Mouse (Mus musculus): Measurements from ENCODE around the gene Ube4a.
A peak's percentile ranks its signal among the peaks of the same experiment; 100 is the strongest.

Ube4a gene

DNA sequence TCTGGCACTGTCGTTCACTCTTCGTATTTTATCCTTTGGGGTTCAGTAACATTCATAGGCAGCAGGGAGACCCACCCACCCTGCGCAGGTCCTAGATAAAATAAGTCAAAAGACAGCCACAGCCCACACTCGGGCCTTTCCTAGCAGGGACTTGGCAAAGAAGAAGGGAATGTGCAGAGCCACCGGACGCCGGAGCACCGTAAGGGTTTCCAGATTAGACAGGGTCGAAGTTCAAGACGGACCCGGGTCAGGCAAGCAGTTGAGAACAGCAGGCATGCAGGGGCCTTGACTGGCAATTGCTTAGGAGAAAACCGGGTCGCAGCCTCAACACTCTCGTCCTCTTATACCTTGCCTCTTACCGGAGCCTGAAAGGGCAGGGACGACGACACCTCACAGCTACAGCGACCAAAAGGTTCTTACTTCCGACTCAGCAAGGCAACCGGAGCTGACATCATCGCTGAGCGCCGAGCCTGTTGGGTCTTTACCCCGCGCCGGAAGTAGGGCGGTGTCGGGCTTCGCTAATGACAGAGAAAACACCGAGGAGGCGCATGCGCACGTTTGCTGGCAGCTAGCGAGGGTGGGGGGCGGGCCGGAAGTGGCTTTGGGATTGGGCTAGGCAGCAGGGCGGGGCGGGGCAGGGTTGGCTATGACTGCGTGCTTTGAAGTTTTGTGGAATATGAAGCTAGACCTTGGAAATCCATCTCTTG lies at the start of gene Ube4a:
Gene Ube4a (minus strand): TSS at position 475 of the 707 bp plus-strand sequence.
- DNase-seq = peak; percentile 99

DNA sequence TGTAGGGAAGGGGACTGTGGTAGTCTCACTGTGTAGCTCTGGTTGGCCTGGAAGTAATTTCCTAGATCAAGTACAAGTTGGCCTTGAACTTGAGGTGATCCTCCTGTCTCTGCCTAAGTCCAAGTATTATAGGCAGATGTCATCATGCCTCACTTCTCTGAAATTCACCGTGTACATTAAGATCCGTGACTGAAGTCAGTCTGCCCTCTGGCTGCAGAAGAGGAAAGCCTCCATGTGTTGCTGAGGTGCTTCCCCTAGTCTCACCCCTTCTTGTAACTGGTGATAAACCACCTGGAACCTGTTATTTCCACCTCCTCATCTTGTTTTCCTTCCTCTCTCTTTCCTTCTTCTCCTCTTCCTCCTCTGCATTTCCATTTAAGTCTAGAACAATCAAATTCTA lies 49.5 kb upstream of the Ube4a start:
- no peak for DNase-seq

DNA sequence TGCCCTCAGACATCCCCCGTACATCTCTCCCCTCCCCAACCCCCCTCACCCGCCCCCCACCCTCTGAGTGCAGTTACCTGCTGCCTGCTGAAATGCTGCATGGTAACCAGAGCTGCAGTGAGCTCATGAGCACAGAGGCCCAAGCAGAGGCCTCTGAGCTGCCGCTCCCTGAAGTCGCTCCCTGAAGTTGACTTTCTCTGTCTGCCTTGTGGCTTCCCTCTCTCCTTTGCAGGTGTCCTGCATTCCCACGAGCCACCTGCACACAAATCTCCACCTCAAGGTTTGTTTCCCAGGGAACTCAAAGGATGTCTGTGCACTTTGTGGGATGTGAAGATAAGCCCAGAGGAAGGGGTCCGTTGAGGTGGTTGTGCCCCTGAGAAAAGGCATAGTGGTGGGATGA lies 45.9 kb upstream of the Ube4a start:
- peak; percentile 54 for DNase-seq

DNA sequence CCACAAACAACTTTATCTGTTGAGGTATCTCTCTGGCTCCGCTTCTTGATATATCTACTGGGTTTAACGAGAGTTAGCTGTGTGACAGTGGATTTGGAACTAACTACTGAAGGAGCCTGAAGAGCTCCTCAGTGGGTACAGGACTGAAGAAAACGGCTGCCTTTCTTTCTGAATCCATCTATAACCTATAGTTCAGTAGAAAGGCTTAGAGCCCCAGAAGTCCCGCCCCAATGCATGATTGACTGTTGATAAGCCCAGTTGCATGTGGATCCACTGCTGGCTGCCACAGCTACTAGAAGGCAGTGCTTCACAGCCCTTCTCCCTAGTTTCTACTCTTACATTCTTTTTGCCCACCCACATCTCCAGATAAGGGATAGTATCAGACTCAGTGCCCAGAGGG lies 45.1 kb upstream of the Ube4a start:
- peak; percentile 83 for DNase-seq

DNA sequence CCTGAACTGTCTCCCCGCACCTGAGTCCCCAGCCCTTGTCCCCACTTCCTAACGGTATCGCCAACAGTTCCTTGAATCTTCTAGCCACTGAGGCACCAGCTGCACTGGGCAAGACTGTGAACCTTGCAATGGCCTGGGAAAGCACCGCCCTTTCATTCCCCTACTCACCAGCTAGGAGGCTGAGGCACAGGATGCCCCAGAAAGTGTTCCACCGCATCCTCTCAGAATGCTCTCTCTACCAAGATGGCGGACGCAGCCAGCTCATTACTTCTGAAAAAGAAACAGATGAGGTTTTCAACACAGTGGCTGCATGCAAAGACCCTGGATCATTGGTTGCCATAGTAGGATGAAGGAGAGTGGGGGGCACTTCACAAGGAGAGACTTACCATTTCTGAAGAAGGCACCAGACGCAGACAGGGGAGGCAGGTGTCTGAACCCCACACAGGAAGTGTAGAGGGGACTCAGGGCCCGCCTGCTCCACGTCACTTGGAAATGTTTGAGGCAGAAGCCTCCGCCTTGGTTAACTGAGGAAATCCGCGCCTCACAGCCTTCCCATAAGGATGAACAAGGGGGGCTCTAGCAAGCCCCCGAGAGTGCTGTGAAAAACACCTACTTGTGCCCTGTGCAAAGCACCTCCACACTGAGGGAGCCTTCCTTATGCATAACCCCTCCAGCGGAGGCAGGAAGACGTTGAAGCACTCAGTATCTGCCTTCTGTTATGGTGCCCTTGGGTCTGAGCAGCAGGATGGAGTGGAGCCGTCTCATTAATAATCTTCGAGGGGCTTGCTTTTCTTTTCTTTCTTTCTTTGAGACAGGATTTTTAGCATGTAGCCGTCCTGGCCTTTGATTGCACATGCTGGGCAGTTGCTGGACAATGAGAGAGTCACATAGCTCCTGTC lies 44.0 kb upstream of the Ube4a start, which contains the start of gene Cd3e:
Gene Cd3e (minus strand): TSS at position 448 of the 899 bp plus-strand sequence.
- DNase-seq = peak; percentile 82

DNA sequence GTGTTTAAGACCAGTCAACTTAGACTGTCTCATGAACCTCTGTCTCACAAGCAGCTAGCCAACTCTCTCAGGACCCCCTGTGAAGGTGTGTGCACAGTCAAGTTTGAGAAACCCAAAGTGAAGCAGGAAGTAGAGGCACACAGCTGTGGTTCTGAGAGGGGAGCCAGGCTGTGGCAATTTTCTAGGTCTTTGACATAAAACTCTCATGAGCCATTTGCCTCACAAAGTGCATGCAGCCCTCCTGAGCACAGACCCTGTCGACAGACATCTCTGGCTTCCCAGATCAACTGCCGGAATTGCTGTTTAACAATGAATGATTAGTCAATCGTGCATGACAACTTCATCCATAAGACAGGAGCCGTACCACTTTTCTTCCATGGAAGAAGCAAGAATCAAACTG lies 42.9 kb upstream of the Ube4a start:
- peak; percentile 72 for DNase-seq

DNA sequence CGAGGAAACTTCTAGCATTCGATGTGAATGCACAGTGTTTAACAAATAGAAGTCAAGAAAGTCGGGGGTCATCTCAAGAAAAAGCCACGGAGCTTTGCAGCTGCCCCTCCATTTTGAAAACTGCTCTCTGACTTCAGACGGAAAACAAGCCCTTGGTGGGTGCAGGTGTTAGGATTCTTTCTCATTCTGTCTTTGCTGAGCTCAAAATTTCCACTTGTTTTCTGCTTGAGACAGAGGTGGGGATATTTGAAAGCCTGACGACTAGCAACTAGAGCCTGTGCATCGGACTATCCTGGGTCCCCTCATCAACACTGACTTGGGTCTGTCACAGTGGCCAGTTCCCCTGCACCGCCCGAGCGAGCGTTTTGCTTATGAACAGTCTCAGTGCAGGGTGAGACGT lies 42.0 kb upstream of the Ube4a start:
- DNase-seq = peak; percentile 58

DNA sequence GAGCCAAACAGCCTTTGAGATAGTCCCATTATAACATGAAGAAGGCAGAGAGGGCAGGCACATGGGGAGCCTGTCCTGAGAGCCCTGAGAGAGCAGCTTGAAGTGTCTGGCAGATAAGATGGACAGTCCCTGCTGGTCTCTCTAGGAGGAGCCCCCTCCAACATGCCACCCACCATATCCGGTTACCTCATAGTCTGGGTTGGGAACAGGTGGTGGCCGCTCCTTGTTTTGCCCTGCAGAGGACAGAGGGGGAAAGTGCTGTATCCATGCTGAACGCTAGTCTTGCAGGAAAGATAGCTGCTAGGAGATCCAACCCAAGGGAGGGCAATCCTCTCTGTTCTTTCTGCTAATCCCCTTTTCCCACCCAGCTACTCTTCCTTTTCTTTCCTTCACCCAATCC lies 34.8 kb upstream of the Ube4a start:
- DNase-seq = peak; percentile 25

DNA sequence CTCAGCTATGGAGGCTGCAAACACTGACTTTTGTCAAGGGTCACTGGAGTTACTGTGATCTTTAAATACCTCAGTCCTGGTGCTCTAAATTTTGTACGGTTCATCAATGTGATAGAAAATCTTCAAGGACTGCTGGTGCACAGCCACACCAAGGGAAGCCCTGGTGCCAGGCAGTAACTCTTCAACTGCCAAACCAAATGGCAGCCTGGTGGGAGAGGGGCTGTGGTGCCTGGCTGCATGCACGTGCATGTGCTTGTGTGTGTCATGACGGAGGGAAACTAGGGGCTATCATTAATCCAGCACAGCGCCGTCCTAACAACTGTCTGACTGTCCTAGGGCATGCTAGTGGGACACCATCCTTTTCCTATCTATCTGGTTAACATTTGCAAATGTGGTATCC lies 34.4 kb upstream of the Ube4a start:
- DNase-seq = peak; percentile 47

DNA sequence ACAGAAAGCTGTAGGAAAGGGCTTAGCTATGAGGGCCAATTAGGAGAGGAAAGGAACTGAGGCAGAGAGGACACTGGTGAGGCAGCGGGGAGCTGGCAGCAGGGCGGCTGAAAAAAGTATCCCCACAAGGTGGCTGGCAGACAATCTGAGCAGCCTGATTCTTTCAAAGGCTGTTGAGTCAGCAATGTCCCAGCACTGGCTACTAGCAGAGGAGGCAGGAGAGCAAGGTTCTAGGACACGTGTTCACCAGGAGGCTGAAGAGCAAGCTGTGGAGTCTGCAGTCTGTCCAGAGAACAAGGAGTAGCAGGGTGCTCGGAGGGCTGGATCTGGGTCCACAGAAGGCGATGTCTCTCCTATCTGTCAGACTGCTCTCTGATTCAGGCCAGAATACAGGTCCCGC lies 33.8 kb upstream of the Ube4a start:
- peak; percentile 67 for DNase-seq

DNA sequence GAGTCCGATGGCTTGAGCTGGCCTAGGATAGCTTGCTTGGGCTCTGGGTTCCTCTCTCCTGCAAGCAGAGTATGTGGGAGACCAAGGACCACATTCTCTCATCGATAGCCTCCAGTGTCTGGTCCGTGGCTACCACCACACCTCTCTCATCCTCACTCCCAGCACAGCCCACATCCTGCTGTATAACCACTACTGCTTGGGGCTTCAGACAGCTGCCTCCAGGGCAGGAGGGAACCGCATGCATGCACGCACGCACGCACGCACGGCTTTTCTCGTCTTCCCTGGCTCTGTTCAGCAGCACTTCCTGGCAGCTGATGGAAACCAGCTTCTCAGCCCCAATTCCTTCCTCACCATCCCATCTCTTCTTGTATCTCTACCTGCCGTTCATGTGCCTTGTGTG lies 32.7 kb upstream of the Ube4a start:
- peak; percentile 66 for DNase-seq

DNA sequence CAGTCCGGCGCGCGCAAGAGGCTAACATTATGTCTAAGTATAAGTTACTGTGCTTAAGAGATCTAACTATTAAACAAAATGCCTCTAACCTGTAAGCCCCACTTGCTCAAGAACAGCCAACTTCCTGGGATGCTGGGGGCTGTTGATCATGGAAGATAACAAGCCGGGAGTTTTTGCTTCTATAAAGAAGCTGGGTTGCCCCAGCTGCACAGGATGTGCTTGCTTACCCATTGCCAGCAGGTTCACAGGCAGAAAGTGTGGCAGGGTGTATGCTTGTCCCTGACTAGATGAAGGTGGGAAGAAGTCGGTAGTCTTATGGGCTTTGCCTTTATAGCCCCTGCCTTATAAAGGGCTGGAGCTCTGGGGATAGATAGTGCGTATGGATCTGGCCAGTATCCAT lies 31.2 kb upstream of the Ube4a start:
- peak; percentile 53 for DNase-seq

DNA sequence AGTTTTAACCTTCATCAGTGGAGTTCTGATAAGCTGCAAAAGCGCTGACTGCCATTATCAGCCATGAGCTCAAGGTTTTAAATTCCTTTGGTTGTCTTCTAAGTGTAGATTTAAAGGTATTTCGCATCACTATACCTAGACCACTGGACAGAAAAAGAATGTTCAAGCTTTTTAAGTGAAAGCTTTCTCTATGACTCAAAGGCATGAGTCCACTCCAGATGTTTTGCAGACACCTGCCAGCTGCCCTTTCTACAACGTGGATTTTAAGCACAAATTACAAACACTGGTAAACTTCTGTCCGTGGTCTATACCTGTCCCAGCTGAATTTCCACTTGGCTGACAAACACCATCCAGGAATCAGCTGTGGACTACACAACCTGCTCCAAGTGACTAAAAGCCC lies 29.6 kb upstream of the Ube4a start:
- no peak for DNase-seq

DNA sequence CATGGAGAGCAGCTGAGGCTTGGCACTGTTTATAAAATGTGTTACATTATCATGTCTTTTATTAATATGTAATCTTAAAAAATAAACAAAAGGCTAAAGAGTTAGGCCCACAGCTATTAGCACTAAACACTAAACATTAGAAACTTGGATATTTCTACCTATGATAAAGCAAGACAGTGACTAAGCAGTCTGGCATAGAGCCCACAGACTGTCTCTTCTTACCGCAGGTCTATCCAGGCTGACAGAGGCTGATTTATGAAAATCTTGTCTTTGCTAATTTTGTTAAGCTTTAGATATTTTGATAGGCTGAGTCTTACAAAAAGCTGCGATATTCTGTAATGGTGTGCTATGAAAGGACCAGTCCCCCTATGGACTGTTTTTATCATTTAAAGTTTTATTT lies 27.9 kb upstream of the Ube4a start:
- DNase-seq = no peak

DNA sequence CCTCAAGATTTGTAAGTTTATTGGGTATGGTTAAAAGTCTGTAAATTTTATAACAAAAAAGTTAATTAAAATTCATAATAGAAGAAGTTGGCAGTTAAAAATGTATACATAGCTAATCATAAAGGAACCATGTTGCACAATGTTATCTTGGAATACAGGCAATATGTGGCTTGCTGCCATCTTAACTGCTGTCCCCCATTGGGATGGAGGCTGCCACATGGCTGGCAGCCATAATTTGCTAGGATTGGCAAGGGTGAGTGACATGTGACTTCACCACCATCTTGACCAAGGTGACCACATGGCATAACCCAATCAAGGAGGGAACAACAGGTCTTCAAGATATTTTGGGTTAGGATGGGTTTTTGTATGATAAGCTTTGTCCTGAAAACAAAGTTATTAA lies 26.9 kb upstream of the Ube4a start:
- no peak for DNase-seq

DNA sequence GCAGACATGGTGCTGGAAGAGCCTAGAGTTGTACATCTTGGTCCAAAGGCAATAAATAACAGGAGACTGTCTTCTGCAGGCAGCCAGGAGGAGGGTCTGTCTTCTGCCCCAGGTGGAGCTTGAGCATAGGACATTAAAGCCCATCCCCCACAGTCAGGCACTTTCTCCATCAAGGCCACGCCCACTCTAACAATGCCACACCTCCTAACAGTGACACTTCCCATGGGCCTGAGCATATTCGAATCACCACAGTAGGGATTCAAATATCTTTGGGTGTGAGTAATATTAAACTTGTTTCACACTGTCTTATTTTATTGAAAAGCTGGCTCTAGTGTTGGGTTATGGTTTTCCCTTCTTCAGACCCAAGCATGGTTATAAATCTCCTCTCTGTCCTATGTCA lies 26.4 kb upstream of the Ube4a start:
- DNase-seq = peak; percentile 12

DNA sequence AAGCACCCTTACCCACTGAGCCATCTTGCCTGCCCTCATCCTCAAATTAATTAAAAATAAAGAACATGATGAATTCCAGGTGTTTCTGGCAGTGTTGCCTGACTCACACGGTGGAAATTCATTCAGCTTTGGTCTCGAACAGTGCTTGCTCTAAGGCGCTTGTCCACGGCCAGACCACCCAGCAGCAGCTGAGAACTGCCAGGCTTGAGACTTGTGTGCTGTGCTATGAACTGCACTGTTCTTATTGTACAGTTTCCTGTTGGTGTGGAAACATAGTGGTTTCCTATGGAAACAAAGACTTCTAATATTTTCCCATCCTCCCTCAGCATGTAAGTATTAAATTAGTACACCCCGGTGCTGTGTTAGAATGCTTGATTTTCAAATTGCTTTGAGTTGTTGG lies 21.6 kb upstream of the Ube4a start:
- DNase-seq = peak; percentile 55

DNA sequence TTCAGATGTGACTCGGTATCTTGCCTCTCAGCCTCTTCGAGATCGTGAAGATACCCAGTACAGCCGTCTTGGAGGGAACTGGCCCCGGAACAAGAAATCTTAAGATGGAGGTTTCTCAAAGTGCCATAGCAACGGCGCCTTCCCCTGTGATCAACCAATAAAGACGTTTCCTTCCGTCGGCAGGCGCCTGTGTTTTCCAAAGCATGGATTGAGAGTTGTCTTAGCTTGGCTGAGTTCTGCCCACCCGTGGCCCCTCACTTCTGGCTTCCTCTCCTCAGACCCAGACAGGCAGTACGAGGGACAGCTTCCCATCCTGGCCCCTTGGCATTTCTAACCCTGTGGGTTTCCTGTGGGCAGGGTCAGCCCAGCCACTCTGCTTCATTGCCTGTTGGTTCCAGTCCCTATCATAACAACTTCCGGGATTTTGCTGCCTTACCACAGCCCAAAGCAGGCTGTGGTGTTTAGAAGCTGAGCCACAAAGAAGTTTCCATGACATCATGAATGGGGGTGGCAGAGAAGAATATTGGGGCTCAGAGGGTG lies 20.9 kb upstream of the Ube4a start:
- DNase-seq = peak; percentile 75

DNA sequence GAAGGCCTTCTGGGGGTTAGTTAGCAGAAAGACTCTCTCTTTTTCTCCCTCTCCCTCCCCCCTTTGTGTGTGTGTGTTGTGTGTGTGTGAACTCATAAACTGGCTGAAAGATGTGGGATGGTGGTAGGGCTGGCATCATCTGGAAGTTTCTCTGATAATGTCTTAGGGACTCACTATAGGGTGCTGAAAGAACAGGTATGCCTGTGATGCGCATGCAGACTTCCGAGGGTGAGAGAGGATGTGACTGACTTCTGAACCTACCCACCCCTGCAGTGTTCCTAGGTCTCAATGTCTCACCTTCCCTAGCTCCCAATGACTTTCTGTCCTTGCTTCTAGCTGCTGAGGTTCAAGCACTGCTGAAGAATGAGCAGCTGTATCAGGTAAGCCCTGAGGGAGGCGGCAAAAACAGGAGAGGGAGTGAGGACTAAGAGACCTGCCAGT lies 20.3 kb upstream of the Ube4a start:
- DNase-seq = peak; percentile 51

DNA sequence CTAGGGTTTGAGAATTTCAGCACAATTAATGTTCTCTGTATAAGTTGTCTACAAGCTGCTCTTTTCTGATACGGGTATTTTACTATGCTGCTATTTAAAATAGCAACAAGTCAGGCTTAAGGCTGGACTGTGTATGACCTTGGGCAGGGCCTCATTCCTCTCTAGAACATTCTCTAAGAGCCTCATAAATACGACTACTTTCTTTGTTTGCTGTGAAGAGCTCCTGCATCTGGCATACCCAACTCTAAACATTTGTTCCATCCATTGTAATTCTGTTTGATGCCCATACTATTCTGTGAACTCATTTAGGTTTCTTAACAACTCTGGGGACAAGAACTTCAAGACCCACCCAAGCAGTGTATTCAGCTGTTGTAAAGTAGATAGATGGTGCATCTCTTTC lies 17.6 kb upstream of the Ube4a start:
- DNase-seq = no peak

DNA sequence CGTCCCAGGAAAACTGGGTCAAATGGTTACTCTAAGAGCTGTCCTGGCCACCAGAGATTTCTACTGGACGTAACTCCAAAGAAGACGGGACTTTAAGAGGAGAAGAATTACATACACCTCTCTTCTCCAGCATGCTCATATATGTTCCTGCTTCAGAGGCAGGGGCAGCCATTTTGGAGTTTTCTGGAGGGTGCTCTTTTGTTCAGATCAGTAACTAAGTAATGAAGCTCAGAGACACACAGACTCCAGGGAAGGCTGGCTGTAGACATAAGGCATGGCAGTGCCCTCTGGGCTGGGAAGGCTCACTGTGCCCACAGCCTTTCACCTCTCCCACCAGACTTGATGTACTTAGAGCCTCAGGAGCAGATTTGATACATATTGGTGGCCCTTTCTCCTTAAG lies 17.1 kb upstream of the Ube4a start:
- peak; percentile 58 for DNase-seq

DNA sequence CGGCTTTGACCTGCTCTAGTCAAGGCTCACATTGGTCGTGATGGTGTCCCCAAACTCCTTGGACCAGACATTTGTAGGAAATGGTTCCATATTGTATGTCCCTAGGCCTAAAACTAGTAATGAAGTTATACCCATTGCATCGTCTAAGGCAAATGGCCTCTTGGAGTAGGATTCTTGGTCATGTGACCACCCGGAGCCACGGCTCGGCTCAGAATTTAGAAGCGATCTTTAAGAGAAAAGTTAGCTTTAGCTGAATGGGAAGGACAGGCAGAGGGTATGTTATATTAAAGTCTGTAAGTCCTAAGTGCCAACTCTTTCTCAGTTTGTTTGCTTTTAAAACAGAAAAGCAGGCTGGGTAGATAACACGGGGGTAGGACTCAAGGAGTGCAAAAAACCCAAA lies 16.7 kb upstream of the Ube4a start:
- DNase-seq = no peak

DNA sequence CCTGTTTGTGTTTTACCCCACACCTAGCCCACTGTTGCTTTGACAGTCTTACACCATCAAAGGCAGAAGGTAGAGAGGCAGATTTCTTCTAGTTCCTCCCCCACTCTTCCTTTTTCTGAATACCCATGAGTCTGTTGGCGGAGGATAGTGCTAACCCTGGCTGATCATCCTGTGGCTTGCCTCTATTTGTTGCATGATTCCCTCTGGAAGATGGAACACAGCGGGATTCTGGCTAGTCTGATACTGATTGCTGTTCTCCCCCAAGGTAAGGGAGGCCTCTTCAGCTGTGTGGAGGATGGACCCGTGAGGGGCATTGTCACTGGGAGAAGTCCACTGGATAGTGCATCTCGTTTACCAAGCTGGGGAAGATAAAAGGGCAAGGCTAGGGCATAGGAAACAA lies 16.3 kb upstream of the Ube4a start, which contains the start of gene Cd3d:
Gene Cd3d (plus strand): TSS at position 111 of the 400 bp plus-strand sequence.
- peak; percentile 64 for DNase-seq

DNA sequence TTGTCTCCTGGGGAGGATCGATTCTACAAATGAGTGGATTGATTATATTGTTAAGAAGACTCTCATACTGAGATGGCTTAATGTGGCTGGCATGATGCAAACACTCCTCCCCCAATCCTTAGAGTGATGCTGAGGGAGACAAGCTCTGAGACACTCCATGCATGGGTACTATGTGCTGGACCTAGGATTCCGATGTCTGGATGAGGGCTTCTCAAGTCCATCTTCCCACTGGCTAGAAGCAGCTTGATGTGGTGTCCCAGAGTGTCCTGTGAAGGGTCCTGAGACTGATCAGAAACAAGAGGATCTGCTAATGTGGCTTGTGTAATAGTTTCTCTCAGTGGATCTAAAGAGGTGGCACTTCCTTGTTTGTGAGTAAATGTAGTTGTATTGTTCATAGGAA lies 15.7 kb upstream of the Ube4a start:
- peak; percentile 48 for DNase-seq
